Mouse (Mus musculus): ENCODE measurements at regions not wholly inside any gene's neighbourhood (a gene's known extent, or its start where the extent isn't known, plus 50 kb on each side); places are given as distances from the start of the nearest gene placed in this dataset.
A peak's percentile ranks its signal among the peaks of the same experiment; 100 is the strongest.

DNA sequence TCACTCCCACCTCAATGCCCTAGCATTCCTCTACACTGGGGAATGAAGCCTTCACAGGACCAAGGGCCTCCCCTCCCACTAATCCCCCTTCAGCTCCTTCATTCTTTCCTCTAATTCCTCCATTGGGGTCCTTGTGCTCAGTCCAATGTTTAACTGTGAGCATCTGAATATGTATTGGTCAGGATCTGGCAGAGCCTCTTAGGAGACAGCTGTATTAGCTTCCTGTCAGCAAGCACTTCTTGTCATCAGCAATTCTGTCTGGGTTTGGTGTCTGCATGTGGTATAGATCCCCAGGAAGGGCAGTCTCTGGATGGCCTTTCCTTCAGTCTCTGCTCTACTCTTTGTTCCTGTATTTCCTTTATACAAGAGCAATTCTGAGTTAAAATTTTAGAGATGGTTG lies 426.8 kb upstream of the 2610001J05Rik start:
- no peak for DNase-seq (ENCODE audit: low spot score in 2 of 2)

DNA sequence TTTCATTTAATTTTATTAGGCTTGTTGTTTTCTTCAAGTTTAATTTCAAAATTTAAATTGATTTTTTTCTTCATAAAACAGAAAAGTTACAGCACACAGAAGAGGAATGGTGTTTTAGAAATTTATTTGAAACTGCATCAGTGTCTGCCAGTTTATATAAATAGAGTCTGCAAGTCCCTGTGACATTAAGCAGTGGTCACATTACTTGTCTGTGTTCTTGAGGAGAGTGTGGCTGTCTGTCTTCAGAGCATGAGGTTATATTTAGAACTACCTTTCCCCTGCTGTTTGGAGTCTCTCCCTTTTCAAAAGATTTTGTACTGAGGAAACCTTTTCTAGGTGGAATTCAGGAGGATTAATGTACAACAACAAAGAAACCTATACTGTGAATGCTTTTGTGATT lies 426.1 kb upstream of the 2610001J05Rik start:
- DNase-seq (ENCODE audit: low spot score in 2 of 2): no peak

- no peak for DNase-seq (ENCODE audit: low spot score in 2 of 2)
Observed at GRCm38 (mm10) chr6:14290843-14291242, 419.5 kb upstream of the 2610001J05Rik start.

GRCm38 (mm10) chr6:14281476-14281875 lies 410.2 kb upstream of the 2610001J05Rik start:
- no peak for DNase-seq (ENCODE audit: low spot score in 2 of 2)

GRCm38 (mm10) chr6:14261941-14262340 lies 390.6 kb upstream of the 2610001J05Rik start:
- DNase-seq (ENCODE audit: low spot score in 2 of 2): no peak

DNA sequence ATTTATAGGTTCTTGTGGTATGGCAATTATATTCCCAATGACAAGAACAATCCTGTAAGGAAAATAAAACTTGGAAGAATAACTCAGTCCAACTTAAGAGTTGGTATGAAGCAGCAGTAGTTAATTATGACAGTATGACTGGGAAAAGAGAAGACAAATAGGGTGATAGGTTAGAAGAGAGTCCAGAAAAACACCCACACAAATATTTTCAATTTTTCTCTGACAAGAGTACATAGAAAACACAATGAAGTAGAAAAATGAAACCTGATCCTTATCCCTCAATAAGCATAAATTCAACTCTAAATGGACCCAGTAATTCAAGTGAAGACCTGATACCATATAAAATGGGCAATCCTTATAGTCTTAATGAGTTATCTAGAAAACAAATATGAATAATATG lies 369.0 kb upstream of the 2610001J05Rik start:
- no peak for DNase-seq (ENCODE audit: low spot score in 2 of 2)

DNA sequence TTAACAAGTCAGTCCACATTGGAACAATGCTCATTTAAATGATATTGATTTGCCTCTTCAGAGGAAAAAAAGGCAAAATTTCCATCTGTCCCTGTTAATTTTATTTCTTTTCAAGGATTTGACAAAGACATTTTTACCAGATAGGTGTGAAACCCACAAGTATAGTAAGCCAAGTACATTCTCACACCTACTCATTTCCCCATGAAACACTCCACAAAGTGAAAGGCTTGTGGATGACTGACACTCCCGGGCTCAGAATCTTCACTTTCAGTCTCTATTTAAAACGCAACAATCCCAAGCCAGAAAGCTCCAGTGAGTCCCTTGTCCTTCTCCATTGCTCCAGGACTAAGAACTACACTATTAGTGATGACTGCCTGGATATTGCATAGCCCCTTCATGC lies 367.8 kb upstream of the 2610001J05Rik start:
- peak; percentile 3 to 30 for DNase-seq (ENCODE audit: low spot score in 2 of 2)

DNA sequence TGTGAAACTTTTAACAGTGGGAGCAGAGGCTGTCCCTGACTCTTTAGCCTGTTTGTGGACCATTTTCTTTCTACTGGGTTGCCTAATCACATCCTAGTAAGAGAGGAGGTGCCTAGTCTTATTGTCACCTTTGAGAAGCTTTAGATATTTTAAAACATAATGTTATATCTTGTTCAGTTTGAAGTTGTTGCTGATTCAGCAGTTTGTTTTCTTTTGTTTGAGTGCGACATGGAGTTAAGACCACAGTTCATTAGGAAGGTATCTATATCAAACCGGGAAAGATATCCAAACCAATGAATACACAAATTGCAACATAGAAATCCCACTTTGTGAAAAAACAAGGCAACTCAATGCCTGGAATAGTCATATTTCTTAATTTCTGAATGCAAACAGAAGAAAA lies 359.5 kb upstream of the 2610001J05Rik start:
- no peak for DNase-seq (ENCODE audit: low spot score in 2 of 2)

DNA sequence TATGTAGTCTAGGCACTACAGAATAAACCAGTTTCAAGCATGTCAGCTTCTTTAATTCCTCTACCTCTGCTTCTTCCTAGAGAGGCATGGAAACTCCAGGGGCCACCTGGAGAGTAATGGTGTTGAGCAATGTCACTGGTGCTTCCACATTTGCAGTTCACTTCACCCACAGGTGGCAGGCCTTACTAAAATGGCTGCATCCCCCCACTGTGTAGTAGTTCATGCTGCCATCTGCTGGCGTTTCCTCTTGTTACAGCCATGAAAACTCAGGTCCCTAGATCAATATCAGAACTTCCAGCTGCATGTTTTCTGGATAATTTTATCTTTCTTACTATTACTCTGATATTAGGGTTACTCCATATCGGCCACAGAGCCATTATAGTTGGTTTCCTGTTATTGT lies 336.2 kb upstream of the 2610001J05Rik start:
- DNase-seq (ENCODE audit: low spot score in 2 of 2): peak; percentile 30 to 45

DNA sequence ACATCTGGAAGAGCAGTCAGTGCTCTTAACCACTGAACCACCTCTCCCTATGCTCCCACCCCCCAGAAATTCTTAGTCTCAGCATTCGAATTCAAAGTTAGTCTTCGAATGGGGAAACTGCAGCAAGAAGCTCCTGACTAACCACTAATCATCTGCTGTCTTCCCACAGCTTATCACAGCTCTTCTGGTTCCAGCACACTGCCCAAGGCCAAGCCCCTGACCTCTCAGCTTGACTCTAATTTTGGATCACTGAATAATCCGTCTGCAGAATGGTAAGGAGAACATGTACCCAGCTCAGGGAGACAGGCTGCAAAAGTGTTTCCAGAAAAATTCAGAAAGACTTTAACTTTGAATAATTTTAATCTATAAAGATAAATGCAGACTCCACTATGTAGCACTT lies 325.8 kb upstream of the 2610001J05Rik start:
- DNase-seq (ENCODE audit: low spot score in 2 of 2): no peak

DNA sequence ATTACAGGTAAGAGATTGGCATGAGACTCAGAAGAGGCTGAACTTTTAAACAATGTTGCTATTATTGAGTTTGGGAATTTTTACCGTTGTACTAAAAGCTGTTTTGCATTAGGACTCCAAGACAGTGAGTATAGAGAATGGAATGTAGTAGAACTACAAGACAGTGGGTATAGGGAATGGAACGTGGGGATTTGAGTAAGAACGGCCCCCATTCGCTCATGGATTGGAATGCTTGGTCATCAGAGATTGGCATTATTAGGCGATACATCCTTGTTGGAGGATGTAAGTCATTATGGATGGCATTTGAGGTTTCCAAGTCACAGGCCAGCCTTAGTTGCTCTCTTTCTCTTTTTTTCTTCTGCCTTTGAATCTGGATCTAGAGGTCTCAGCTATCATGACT lies 324.0 kb upstream of the 2610001J05Rik start:
- no peak for DNase-seq (ENCODE audit: low spot score in 2 of 2)

DNA sequence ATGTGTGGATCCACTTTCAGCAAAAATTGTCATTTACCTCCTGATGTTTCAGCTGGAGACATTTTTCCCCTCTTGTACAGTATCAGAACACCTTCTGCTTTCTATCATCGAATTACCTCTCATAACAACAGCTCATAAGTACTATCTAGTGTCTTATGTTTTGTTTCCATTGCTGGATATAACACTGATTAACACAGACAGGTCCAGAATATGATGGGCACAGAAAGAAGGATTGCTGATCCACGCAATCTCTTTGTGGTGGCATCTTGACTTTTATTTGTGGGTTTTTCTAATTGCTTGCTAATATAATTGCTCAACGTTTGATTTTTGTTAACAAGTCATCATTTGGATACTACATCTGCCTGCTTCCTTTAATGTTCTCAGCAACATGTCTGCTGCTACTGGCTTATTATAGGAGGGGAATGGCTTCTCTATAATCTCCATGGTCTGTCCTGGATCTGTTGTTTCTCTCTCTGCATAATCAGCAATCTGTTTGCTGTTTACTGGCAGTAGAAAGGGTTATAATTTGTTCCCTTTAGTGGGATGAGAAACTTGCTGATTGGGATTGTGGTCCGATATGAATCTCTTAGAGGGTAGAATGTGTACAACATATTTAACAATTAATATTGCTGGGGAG lies 320.2 kb upstream of the 2610001J05Rik start:
- DNase-seq (ENCODE audit: low spot score in 2 of 2): no peak

- peak in 1 of 2 experiments; percentile 28 for DNase-seq (ENCODE audit: low spot score in 2 of 2)
Observed at GRCm38 (mm10) chr6:14185921-14186420, 314.7 kb upstream of the 2610001J05Rik start.

DNA sequence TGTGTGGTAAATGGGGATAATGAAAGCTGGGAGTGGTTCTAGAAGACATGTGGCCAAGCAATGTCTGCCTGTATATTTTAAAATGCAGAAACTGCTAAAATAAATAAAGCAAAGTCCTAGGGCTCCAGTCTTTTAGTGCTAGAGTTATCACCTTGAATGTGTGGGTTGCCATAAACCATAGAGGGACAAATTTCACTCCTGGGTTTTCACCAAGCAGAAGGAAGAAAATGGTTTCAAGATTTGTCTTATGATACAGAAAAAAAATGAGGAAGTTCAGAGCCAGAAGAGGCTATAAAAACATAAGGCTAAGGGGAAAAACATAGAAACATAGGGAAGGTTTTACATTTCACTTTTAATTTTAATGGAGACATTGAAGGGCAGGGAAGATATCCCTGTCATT lies 276.1 kb upstream of the 2610001J05Rik start:
- DNase-seq (ENCODE audit: low spot score in 2 of 2): peak in 1 of 2 experiments; percentile 6

GRCm38 (mm10) chr6:14146394-14146793 lies 275.1 kb upstream of the 2610001J05Rik start:
- peak in 1 of 2 experiments; percentile 10 for DNase-seq (ENCODE audit: low spot score in 2 of 2)

- no peak for DNase-seq (ENCODE audit: low spot score in 2 of 2)
Observed at GRCm38 (mm10) chr6:14142107-14142751, 270.9 kb upstream of the 2610001J05Rik start.

DNA sequence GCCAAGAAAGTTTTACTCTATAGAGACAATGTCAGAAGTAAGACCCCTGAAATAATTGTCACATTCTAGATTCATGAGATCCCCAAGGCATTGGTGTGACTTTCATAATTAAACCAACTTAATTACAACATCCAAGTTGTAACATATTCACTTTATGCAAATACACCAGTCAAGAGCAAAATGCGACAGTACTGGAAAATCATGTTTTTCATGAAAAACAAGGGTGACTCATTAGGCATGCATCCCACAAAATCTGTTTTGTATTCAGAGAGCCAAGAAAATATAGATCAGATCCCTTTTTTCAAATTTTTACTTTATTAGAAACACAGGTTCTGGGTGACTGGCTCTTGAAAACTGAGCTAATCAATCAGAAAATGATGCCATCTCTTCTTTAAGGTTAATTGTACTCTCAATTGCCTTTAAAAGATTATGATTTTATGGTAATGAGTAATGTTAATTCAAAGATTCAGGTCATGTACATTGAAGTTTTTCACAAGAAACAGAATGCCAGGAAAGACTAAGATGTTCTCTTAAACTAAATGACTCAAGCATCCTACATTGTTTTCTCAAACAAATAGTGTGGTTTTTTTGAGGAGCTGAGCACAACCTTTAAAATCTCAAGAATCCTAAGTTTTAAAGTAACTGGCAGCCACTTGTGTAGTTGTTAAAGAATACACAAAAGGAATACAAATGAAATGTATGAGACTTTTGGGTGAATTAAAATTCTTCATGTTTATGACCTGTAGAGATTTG lies 259.2 kb upstream of the 2610001J05Rik start:
- DNase-seq (ENCODE audit: low spot score in 2 of 2): no peak

DNA sequence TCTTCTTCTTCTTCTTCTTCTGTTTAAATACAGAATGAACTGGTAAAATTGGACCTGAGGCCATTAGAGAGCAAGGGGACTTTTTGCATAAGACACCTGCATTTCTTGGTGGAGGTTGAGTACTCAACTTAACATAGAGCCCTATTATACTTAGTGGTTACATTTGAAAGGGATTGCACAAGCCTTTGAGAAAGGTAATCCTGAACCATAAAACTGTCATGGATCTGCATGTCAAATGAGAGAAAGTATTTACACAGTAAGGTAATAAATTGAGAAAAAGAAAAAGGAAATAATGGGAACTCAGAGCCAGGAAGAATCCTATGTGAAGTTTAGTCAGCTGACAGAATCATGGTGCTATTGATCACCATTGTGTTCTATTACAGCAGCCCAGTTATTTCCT lies 258.1 kb upstream of the 2610001J05Rik start:
- DNase-seq (ENCODE audit: low spot score in 2 of 2): no peak

- DNase-seq (ENCODE audit: low spot score in 2 of 2): no peak
Observed at GRCm38 (mm10) chr6:14122311-14122710, 251.0 kb upstream of the 2610001J05Rik start.

DNA sequence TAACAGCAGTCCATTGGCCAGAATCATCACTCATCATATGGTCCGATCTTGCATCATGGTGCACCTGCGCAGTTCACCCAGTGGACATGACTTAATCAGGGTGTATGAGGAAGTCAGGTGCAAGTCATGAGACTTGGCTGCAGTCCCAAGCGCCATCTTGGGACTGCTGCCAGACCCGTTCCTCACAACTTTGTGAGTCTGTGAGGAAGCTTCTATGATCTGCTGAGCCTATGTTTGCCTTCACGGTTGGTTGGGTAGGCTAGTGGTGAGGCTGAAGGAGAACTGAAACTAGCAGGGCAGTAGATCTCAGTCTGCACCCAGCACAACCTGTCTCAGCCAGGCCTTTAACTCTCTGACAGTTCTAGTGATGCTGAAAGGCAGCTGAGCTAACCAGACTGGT lies 250.2 kb upstream of the 2610001J05Rik start:
- DNase-seq (ENCODE audit: low spot score in 2 of 2): no peak

GRCm38 (mm10) chr6:14094907-14095306 lies 223.6 kb upstream of the 2610001J05Rik start:
- DNase-seq (ENCODE audit: low spot score in 2 of 2): no peak

- DNase-seq (ENCODE audit: low spot score in 2 of 2): no peak
Observed at GRCm38 (mm10) chr6:14081884-14082283, 210.6 kb upstream of the 2610001J05Rik start.

GRCm38 (mm10) chr6:14063735-14064134 lies 192.4 kb upstream of the 2610001J05Rik start:
- DNase-seq (ENCODE audit: low spot score in 2 of 2): peak in 1 of 2 experiments; percentile 29
